Comparison of ENCODE assay signal across 11 mouse cellular contexts in the genomic region with DNA sequence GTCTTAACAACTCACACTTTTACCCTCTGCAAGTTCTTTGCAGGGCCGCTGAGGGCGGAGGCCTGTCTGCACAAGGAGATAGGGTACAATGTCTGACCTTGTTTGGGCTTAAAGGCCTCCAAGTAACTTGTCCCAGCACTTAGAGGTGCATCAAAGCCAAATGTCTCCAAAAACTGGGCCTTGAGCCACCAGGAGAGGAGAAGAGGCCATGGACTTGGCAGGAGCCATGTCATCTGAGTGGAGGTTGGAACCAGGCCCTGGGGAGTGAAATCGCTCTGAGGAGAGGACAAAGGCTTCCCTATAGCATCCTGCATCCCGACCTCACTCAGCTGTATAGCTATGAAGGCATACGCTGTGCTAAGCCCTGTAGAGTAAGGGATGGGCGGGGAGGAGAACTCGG.
DNase-seq lines count a peak whose midpoint lies in the region; ATAC-seq and TF ChIP-seq lines count a peak whose summit lies in the region.
"Had no signal": no experiment of that assay in that cellular context is flagged by ENCODE, and none has a peak within 500 bp of the region (broad histone marks: within the 10 kb centered on the region; RNA-seq: fewer than 3 reads in every experiment).

No protein-coding gene starts in this region.

- no peak overlapping the region for H3K27ac ChIP-seq in lung, embryonic 14.5 days (ENCODE audit: low read depth)
- no peak overlapping the region for H3K27ac ChIP-seq in forebrain, embryonic 12.5 days
- no peak overlapping the region for H3K27ac ChIP-seq in midbrain, embryonic 16.5 days (ENCODE audit: low read length)
- H3K27ac ChIP-seq: hindbrain, postnatal 0 days had no signal

- intact Hi-C loops in heart, postnatal 14 days (cut with DNase I), result no loop called here

- no peak overlapping the region for H3K9ac ChIP-seq in lung, embryonic 14.5 days
- H3K9ac ChIP-seq in forebrain, embryonic 12.5 days, result no peak overlapping the region
- no peak overlapping the region for H3K9ac ChIP-seq in midbrain, embryonic 16.5 days (ENCODE audit: low read depth, low read length)

- H3K4me2 ChIP-seq in lung, embryonic 14.5 days, result no peak overlapping the region
- H3K4me2 ChIP-seq in forebrain, embryonic 12.5 days, result no peak overlapping the region
- no peak overlapping the region for H3K4me2 ChIP-seq in midbrain, embryonic 16.5 days (ENCODE audit: low read length)
- H3K4me2 ChIP-seq: liver, embryonic 11.5 days had no signal

- no peaks in the 10 kb centered on the region for H3K4me1 ChIP-seq in lung, embryonic 14.5 days (ENCODE audit: insufficient read depth)
- H3K4me1 ChIP-seq in forebrain, embryonic 12.5 days, result no peaks in the 10 kb centered on the region; the same call in none of the 2 replicates
- peaks cover 5% of the 10 kb centered on the region; the same call in 1 of the 2 replicates for H3K4me1 ChIP-seq in midbrain, embryonic 16.5 days (ENCODE audit: control insufficient read depth, insufficient read depth, low read length)

- H3K9me3 ChIP-seq in lung, embryonic 14.5 days (ENCODE audit: low read depth, low read length), result no peaks in the 10 kb centered on the region
- no peaks in the 10 kb centered on the region for H3K9me3 ChIP-seq in forebrain, embryonic 12.5 days
- H3K9me3 ChIP-seq in midbrain, embryonic 16.5 days (replicated peaks; ENCODE audit: control insufficient read depth, low read length, poor library complexity, severe bottlenecking), result no peaks in the 10 kb centered on the region

- TF ChIP-seq CTCF in lung, embryonic 14.5 days (IDR thresholded peaks at IDR 0.05; ENCODE audit: low read depth), result no peak

- WGBS in lung, embryonic 14.5 days, result 84% methylated on average over 7 of the region's 7 CpGs
- WGBS in forebrain, embryonic 12.5 days, result 94% methylated on average over 7 of the region's 7 CpGs
- 87% methylated on average over 7 of the region's 7 CpGs for WGBS in midbrain, embryonic 16.5 days

- DNase-seq in lung, embryonic 14.5 days, result peak; percentile 39
- DNase-seq in lung, postnatal 25 days (ENCODE audit: low spot score), result no peak
- DNase-seq in cerebellum, adult 11 months, result peak; percentile 53
- peak; percentile 90 for DNase-seq in gastrocnemius, adult 18-20 months (ENCODE audit: low spot score)
- DNase-seq in heart, postnatal 14 days, result peak; percentile 69 to 86
- DNase-seq in embryo, embryonic 10 days (ENCODE audit: low spot score), result no peak
- DNase-seq: kidney, postnatal 10 days had no signal

- H3K27me3 ChIP-seq in lung, embryonic 14.5 days (ENCODE audit: insufficient read depth, low read length), result no peaks in the 10 kb centered on the region
- no peaks in the 10 kb centered on the region for H3K27me3 ChIP-seq in forebrain, embryonic 12.5 days
- H3K27me3 ChIP-seq in midbrain, embryonic 16.5 days (ENCODE audit: control insufficient read depth, insufficient read depth, low read depth, low read length), result no peaks in the 10 kb centered on the region

- H3K36me3 ChIP-seq in lung, embryonic 14.5 days (ENCODE audit: insufficient read depth), result no peaks in the 10 kb centered on the region
- no peaks in the 10 kb centered on the region for H3K36me3 ChIP-seq in forebrain, embryonic 12.5 days (replicated peaks)
- no peaks in the 10 kb centered on the region for H3K36me3 ChIP-seq in midbrain, embryonic 16.5 days (ENCODE audit: control insufficient read depth, insufficient read depth, low read length)

- ATAC-seq in lung, embryonic 14.5 days (ENCODE audit: insufficient read depth), result no peak
- ATAC-seq in forebrain, embryonic 12.5 days (ENCODE audit: low FRiP score), result no peak
- no peak for ATAC-seq in midbrain, embryonic 16.5 days
- ATAC-seq: hindbrain, postnatal 0 days had no signal

- H3K4me3 ChIP-seq in lung, embryonic 14.5 days (ENCODE audit: low read depth, low read length), result no peak overlapping the region
- H3K4me3 ChIP-seq in forebrain, embryonic 12.5 days (replicated peaks), result no peak overlapping the region
- no peak overlapping the region for H3K4me3 ChIP-seq in midbrain, embryonic 16.5 days (ENCODE audit: low read depth, low read length)

Comparison
In these comparisons a context has a peak if more than half of its experiments do, and no peak if none do; other contexts are left out.
1. DNase-seq: peak in lung, embryonic 14.5 days (single experiment), cerebellum, adult 11 months (single experiment), gastrocnemius, adult 18-20 months (single experiment) and heart, postnatal 14 days (2 of 2); none in lung, postnatal 25 days (single experiment) and embryo, embryonic 10 days (single experiment).